Mouse (Mus musculus): ENCODE measurements around the gene Rrp9.

GRCm38 (mm10) chr9:106512729-106513450, 37.1 kb downstream of the Rrp9 start:
- no peak for TF ChIP-seq MEF2A (IDR thresholded peaks at IDR 0.05; ENCODE audit: extremely low read depth, insufficient replicate concordance, low read depth, low read length, poor library complexity, severe bottlenecking)
- TF ChIP-seq MAZ (IDR thresholded peaks at IDR 0.05; ENCODE audit: low read depth, low read length), result no peak
- no peak for TF ChIP-seq BHLHE40 (IDR thresholded peaks at IDR 0.05; ENCODE audit: borderline replicate concordance, low read depth, low read length)
